Mouse (Mus musculus): ENCODE measurements around the gene Psma6. TPM values are rescaled to one million over a fixed set of nuclear protein-coding genes. Genes with fewer than 3 reads are reported as not detected.

Gene Psma6
- polyA plus RNA-seq, 1 experiment = 17.3 TPM

GRCm38 (mm10) chr12:55453924-55454323 is 69.9 kb downstream of the Psma6 start:
- TF ChIP-seq CTCF (IDR thresholded peaks at IDR 0.05; ENCODE audit: extremely low read depth, insufficient read length, insufficient replicate concordance, low read depth, low read length) = no peak
- no peak for TF ChIP-seq POLR2A (IDR thresholded peaks at IDR 0.05; ENCODE audit: low read depth, low read length)
- H3K27me3 ChIP-seq (ENCODE audit: control insufficient read depth, insufficient read depth, low read length) = no peaks in the 10 kb centered on the region
- H3K4me1 ChIP-seq (ENCODE audit: control insufficient read depth, insufficient read depth, insufficient read length, low read length) = peaks cover 7% of the 10 kb centered on the region
- no peak overlapping the region for H3K27ac ChIP-seq (ENCODE audit: insufficient read depth, low read depth, low read length)
- no peak overlapping the region for H3K4me3 ChIP-seq (ENCODE audit: low read depth, low read length)
- H3K36me3 ChIP-seq (ENCODE audit: control insufficient read depth, insufficient read depth, low read length) = no peaks in the 10 kb centered on the region
- 81% methylated on average over 4 of the region's 4 CpGs for WGBS

GRCm38 (mm10) chr12:55455206-55455605 is 71.2 kb downstream of the Psma6 start:
- H3K27me3 ChIP-seq (ENCODE audit: control insufficient read depth, insufficient read depth, low read length) = no peaks in the 10 kb centered on the region
- WGBS = 92% methylated on average over 10 of the region's 10 CpGs
- TF ChIP-seq CTCF (IDR thresholded peaks at IDR 0.05; ENCODE audit: extremely low read depth, insufficient read length, insufficient replicate concordance, low read depth, low read length) = no peak
- TF ChIP-seq POLR2A (IDR thresholded peaks at IDR 0.05; ENCODE audit: low read depth, low read length) = no peak
- H3K4me3 ChIP-seq (ENCODE audit: low read depth, low read length) = no peak overlapping the region
- peaks cover 14% of the 10 kb centered on the region for H3K4me1 ChIP-seq (ENCODE audit: control insufficient read depth, insufficient read depth, insufficient read length, low read length)
- no peaks in the 10 kb centered on the region for H3K36me3 ChIP-seq (ENCODE audit: control insufficient read depth, insufficient read depth, low read length)
- no peak overlapping the region for H3K27ac ChIP-seq (ENCODE audit: insufficient read depth, low read depth, low read length)

- H3K27me3 ChIP-seq (ENCODE audit: control insufficient read depth, insufficient read depth, low read length) = no peaks in the 10 kb centered on the region
- WGBS = 78% methylated on average over 3 of the region's 3 CpGs
- H3K27ac ChIP-seq (ENCODE audit: insufficient read depth, low read depth, low read length) = no peak overlapping the region
- TF ChIP-seq CTCF (IDR thresholded peaks at IDR 0.05; ENCODE audit: extremely low read depth, insufficient read length, insufficient replicate concordance, low read depth, low read length) (no peak), POLR2A (IDR thresholded peaks at IDR 0.05; ENCODE audit: low read depth, low read length) (no peak)
- no peaks in the 10 kb centered on the region for H3K36me3 ChIP-seq (ENCODE audit: control insufficient read depth, insufficient read depth, low read length)
- H3K4me3 ChIP-seq (ENCODE audit: low read depth, low read length) = no peak overlapping the region
- H3K4me1 ChIP-seq (ENCODE audit: control insufficient read depth, insufficient read depth, insufficient read length, low read length) = peaks cover 16% of the 10 kb centered on the region
Observed at GRCm38 (mm10) chr12:55456136-55456535, 72.1 kb downstream of the Psma6 start.

GRCm38 (mm10) chr12:55456893-55457292 is 72.9 kb downstream of the Psma6 start:
- no peaks in the 10 kb centered on the region for H3K36me3 ChIP-seq (ENCODE audit: control insufficient read depth, insufficient read depth, low read length)
- no peaks in the 10 kb centered on the region for H3K27me3 ChIP-seq (ENCODE audit: control insufficient read depth, insufficient read depth, low read length)
- 91% methylated on average over 5 of the region's 5 CpGs for WGBS
- H3K4me3 ChIP-seq (ENCODE audit: low read depth, low read length) = no peak overlapping the region
- TF ChIP-seq POLR2A (IDR thresholded peaks at IDR 0.05; ENCODE audit: low read depth, low read length) = no peak
- no peak for TF ChIP-seq CTCF (IDR thresholded peaks at IDR 0.05; ENCODE audit: extremely low read depth, insufficient read length, insufficient replicate concordance, low read depth, low read length)
- no peak overlapping the region for H3K27ac ChIP-seq (ENCODE audit: insufficient read depth, low read depth, low read length)
- peaks cover 20% of the 10 kb centered on the region for H3K4me1 ChIP-seq (ENCODE audit: control insufficient read depth, insufficient read depth, insufficient read length, low read length)

GRCm38 (mm10) chr12:55459739-55460138 is 75.7 kb downstream of the Psma6 start:
- Histone ChIP-seq H3K4me3 (ENCODE audit: low read depth, low read length) (no peak overlapping the region), H3K4me1 (ENCODE audit: control insufficient read depth, insufficient read depth, insufficient read length, low read length) (peaks cover 30% of the 10 kb centered on the region), H3K36me3 (ENCODE audit: control insufficient read depth, insufficient read depth, low read length) (no peaks in the 10 kb centered on the region), H3K27me3 (ENCODE audit: control insufficient read depth, insufficient read depth, low read length) (no peaks in the 10 kb centered on the region), H3K27ac (ENCODE audit: insufficient read depth, low read depth, low read length) (peak overlapping the region; percentile 83)
- TF ChIP-seq CTCF (IDR thresholded peaks at IDR 0.05; ENCODE audit: extremely low read depth, insufficient read length, insufficient replicate concordance, low read depth, low read length) = no peak
- TF ChIP-seq POLR2A (IDR thresholded peaks at IDR 0.05; ENCODE audit: low read depth, low read length) = no peak
- WGBS = 8% methylated on average over 8 of the region's 8 CpGs

GRCm38 (mm10) chr12:55460900-55461299 is 76.9 kb downstream of the Psma6 start:
- TF ChIP-seq CTCF (IDR thresholded peaks at IDR 0.05; ENCODE audit: extremely low read depth, insufficient read length, insufficient replicate concordance, low read depth, low read length) = no peak
- TF ChIP-seq POLR2A (IDR thresholded peaks at IDR 0.05; ENCODE audit: low read depth, low read length) = no peak
- 71% methylated on average over 4 of the region's 4 CpGs for WGBS

GRCm38 (mm10) chr12:55461767-55462166 is 77.7 kb downstream of the Psma6 start:
- H3K4me3 ChIP-seq (ENCODE audit: low read depth, low read length) = no peak overlapping the region
- peaks cover 40% of the 10 kb centered on the region for H3K4me1 ChIP-seq (ENCODE audit: control insufficient read depth, insufficient read depth, insufficient read length, low read length)
- no peaks in the 10 kb centered on the region for H3K36me3 ChIP-seq (ENCODE audit: control insufficient read depth, insufficient read depth, low read length)
- no peak overlapping the region for H3K27ac ChIP-seq (ENCODE audit: insufficient read depth, low read depth, low read length)
- no peak for TF ChIP-seq CTCF (IDR thresholded peaks at IDR 0.05; ENCODE audit: extremely low read depth, insufficient read length, insufficient replicate concordance, low read depth, low read length)
- no peak for TF ChIP-seq POLR2A (IDR thresholded peaks at IDR 0.05; ENCODE audit: low read depth, low read length)
- 75% methylated on average over 6 of the region's 6 CpGs for WGBS
- H3K27me3 ChIP-seq (ENCODE audit: control insufficient read depth, insufficient read depth, low read length) = no peaks in the 10 kb centered on the region

More at GRCm38 (mm10) chr12:55460900-55461299, 76.9 kb downstream of the Psma6 start:
- H3K27ac ChIP-seq (ENCODE audit: insufficient read depth, low read depth, low read length) = no peak overlapping the region
- peaks cover 37% of the 10 kb centered on the region for H3K4me1 ChIP-seq (ENCODE audit: control insufficient read depth, insufficient read depth, insufficient read length, low read length)
- H3K36me3 ChIP-seq (ENCODE audit: control insufficient read depth, insufficient read depth, low read length) = no peaks in the 10 kb centered on the region
- H3K27me3 ChIP-seq (ENCODE audit: control insufficient read depth, insufficient read depth, low read length) = no peaks in the 10 kb centered on the region
- no peak overlapping the region for H3K4me3 ChIP-seq (ENCODE audit: low read depth, low read length)

Data from small intestine, adult 2 months (tissue).